Mouse (Mus musculus) spleen, embryonic (tissue): Measurements from ENCODE around the gene Lclat1.

Source experiments
- CTCF ChIA-PET: fragments of 350-600 bp; sonication (Branson Sonifier 250); formaldehyde crosslinking; loops from one replicate; lab custom pipeline; 2022; lab: Charles Lee

Gene Lclat1

DNA sequence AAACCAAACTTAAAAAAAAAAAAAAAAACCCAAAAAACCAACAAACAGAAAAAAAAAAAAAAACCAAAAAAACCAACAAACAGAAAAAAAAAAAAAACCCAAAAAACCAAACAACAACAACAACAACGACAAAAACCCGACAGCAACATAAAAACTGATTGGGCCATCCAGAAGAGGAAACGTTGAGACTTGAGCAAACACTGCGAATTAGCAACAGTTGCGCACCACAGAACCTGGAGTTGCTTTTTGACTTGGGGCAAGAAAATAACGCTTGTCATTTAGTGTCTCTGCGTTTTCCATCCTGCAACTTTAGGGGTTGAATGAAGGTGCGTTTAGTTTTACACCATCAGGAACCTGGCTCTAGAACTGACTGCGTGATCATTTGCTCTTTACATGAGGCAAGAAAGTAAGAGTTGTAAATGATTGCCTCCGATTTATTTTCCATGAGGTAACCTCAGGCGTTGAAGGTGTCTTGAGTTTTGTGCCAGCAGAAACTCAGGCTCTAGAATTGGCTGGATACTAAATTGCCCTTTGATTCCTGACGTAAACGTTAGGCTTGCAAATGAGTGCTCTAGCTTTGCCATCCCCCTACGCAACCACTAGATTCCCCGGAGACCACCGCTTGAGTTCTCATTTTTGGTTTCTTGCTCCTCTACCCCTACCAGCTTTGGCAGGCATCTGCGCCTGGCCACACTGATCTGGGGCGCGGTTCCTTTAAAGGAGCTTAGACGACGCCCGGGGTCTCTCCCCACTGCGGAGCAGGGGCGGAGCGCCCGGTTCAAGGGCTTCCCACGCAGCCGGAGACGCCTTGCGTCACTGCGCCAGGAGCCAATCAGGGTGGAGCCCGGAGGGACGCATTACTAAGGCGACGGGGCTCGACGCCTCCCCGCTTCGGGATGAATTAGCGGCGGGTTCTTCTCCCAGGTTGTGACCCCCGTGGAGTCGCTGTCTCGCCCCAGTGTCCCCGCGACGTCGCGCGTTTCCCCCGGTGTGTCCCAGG lies at the start of gene Lclat1:
Lclat1 (plus strand) TSS at position 828 of the 1,000 bp plus-strand sequence.
- CTCF ChIA-PET, result no interaction called here

DNA sequence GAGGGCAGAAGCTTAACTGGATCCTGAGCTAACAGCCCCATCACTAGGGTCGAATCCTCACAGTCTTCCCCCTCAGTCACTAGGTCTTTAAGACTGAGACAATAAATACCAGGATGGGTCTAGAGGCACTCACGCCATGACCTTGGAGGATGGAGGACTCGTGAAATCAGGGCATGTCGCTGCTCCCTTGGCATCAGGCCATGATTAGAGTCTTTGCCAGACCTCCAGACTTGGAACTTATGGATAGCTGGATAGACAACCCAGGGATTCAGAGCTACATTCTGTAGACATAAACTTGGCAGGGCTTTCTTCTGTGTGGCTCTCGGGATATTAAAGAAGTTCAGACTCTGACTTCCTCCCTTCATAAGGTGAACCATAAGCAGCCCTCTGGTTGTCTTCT lies 49.5 kb upstream of the Lclat1 start:
- CTCF ChIA-PET, result no interaction called here

DNA sequence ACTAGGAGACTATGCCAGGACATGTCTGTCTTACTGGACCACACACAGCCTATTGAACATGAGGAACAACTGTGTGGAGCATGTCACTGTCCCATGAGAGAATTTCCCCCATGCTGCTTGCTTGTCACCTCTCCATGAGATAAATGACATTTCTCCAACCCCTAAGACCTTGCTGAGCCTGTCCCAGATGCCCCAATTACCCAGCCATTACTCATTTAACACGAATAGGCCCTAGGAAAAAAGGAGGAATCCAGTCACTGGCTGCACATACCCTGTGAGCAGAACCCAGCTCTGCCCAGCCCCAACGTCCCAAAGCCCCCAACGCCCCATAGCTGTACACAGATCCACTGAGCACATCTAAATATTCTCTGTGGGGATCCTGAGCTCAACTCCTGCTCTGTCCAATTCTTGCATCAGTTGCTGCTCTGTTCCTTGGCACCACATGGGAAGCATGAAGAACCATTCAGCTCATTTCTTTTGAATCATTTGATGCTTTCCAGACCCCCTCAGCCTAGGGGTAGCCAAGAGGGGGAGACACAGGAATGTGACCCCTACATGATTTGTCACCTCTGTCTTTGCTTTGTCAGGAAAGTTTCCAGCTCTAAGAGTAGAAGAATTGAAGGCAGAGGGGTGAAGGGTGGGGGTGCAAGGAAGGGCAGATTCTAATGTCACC lies 47.4 kb upstream of the Lclat1 start:
- CTCF ChIA-PET, result interaction anchor here (0.7 to 0.8 kb wide), 2 partner anchors 142 to 203 kb away, joined by 3 to 10 read pairs; partner anchors contain the start of gene Lbh

DNA sequence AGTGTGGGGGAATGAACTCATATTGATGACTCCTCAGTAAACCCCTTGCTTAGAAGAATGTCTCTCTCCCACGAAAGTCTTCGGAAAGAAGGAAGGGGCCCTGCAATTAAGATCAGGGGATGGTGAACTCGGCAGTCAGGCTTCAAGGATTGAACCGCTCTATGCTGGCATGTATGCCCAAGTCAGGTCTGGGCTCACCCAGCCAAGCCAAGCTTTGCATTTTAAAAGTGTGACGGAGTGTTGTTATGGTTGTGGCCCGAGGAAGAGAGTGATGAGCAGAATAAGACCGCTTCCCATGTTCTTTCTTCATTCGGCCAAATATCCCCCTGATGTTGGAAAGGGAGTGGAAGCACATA lies 46.9 kb upstream of the Lclat1 start:
- CTCF ChIA-PET, result interaction anchor here (0.7 to 0.8 kb wide), 2 partner anchors 143 to 203 kb away, joined by 3 to 10 read pairs; partner anchors contain the start of gene Lbh

DNA sequence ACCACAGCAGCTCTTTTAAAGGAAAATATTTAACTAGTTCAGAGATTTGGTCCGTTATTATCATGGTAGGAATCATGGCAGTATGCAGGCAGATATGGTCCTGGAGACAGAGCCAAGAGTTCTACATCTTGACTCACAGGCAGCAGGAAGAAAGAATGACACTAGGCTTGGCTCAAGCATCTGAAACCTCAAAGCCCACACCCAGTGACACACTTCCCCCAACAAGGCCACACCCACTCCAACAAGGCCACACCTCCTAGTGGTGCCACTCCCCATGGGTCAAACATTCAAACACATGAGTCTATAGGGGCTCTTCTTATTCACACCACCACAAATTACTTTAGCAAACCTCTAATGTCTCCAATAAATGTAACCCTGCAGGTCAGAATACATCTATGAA lies 45.1 kb upstream of the Lclat1 start:
- CTCF ChIA-PET, result interaction anchor here (0.9 kb wide), 1 partner anchor 98 kb away, joined by 3 read pairs; no protein-coding TSS in a partner anchor

DNA sequence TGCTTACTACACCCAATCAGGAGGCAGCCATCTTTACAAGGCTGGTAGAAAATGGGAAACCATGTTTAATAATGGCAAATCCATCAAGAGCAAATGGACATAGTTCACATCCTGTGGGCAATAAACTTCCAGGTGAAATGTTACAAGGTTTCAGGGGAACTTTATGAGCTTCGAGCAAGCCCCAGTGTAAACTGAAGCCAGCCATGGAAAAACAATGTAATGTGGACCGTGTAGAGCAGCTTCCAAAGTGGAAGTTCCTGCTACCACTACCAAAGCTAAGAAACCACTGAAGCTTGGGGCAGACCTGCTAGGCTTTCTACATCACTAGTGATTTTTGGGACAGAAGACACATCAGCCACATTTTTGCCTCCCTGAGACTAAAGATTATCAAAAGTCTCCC lies 44.5 kb upstream of the Lclat1 start:
- CTCF ChIA-PET, result interaction anchor here (0.9 kb wide), 1 partner anchor 97 kb away, joined by 3 read pairs; no protein-coding TSS in a partner anchor

DNA sequence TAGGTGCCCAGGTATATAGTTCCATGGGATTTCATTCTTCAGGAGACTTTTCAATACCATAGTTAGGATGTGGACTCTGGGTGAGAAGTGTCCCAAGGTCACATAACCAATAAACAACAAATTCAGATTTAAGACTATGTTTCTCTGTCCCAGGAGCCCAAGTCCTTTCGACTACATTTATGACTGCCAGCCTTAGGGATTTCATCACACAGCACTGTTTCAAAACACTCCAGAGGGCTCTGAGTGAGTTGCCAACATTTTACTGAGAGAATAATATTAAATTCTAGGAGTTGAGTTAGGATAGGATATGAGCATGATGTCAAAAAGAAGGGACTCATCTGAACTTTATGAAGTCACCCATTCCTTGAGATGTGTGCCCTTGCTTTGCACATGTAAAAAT lies 44.0 kb upstream of the Lclat1 start:
- CTCF ChIA-PET, result no interaction called here

DNA sequence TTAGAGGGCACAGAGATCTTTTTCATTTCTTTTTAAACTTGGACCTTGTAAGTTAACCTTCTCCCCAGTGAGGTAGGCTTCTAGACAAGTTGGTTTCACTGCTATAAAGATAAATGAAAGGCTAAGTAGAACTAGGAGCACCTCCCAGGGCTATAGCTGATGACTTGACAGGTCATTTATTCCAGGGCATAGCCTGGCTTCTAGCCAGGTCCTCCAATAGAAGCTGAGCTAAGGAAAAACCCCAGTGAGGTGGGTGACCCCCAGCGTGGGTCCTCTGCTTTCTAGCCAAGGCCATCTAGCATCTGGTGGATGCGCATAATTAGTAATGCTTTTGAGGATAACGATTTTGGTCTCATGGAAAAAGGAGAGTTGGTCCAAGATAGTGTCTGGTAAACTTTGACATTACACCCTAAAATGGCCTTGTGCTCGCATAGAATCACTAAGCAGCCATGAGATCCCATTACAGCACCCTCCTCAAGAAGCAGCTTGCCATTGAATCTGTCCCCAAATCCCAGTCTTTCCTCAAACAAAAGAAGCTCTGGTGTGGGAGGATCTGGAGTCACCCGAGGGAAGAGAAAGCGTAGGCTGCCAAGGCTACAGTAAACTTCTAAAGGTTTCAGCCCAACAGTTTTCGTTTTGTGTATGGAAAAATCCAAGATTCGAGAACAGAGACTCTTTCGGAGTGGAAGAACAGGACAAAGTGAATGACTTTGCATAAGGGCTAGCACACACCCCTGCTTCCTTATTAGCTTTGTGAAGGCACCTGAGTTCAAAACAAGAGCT lies 41.2 kb upstream of the Lclat1 start:
- CTCF ChIA-PET, result no interaction called here

DNA sequence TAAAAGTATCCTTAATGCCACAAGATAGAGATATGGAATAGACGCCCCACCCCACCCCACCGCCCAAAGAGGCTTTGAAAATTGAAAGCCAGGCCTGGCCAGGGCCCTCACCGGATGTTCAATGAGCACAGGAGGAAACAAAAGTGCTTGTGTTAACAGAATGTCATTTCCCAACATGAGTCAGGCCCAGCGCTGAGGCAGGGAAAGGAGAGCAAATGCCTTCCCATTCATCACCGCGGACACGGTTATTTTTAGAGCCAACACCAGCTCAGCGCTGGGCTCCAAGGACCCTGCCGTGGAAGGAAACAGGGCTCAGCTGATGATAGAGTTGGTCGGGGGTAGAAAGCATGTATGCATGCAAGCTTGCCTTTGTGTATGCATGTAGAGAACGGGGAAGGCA lies 40.4 kb upstream of the Lclat1 start:
- CTCF ChIA-PET, result interaction anchor here (0.7 kb wide), 1 partner anchor 1476 kb away, joined by 6 read pairs; no protein-coding TSS in a partner anchor

DNA sequence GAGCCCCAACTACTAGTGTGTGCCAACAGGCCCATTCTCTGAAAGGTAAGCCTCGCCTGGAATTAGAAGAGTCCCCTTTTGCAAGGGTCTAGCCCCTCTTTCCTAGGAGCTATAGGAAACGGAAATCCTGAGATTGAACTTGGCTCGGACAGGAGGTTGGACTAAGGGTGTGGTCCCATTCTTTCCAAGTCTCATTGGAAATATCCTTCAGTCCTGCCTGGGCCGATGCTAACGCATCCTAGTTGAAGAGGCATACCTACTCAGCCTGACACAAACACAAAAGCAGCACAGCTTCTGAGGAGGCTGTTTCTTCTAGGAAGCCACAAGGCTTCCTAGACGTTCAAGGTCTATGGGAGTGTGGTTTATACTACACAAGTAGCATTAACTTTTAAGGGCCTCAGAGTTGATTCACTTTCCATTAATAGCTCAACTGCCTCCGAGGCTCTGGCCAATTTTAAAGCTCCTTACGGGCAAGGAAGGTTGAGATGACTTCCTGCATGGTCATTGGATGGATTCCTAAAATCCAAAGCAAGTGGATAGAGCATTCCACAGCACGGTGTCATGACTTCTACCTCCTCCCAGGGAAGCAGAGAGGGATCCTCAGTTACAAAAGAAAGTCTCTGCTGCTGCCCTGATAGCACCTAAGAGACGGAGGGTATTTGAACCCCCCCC lies 39.3 kb upstream of the Lclat1 start:
- CTCF ChIA-PET, result interaction anchor here (0.9 kb wide), 1 partner anchor 24 kb away, joined by 8 read pairs; no protein-coding TSS in a partner anchor

DNA sequence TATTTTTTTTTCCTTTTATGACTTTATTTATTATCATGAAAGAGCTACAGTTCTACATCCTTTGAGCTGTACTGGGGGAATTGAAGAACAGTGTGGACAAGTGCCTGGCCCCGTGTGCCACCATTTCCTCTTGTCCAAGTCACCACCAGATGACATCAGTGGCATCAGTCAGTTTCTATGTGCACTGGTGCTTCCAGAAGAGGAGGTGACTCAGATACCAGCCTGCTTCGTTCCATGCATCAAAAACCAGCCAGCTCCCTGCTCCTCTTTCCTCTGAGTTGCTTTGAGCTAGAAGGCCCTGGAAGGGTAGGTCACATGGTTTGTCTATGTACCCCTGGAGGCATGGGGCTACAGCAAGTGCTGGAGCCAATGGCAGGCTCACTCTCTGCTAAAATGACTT lies 37.3 kb upstream of the Lclat1 start:
- CTCF ChIA-PET, result no interaction called here

DNA sequence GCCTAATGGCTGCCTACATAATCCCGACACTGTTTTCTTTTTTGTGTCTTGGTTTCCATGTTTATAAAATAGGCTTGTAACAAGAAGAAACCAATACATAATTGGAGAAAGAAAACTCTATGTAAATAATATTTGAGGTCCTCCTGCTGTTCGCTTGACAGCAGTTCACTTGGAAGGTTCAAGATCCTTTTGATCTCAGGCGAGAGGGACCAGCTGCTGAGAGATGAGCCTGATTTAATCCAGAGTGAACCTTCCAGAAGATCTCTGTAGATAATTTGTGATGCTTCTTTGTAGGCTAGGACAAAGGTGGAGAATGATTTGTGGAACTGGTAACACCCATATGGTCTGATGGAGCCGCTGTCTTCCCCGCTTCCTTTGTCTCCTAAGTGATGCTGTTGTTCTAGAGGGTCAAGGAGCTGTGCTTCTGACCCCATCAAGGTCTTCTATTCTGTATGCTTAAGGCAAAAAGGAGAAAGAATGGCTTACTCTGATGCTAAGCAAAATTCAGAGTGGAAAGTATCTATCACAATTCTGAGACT lies 36.0 kb upstream of the Lclat1 start:
- CTCF ChIA-PET, result no interaction called here

DNA sequence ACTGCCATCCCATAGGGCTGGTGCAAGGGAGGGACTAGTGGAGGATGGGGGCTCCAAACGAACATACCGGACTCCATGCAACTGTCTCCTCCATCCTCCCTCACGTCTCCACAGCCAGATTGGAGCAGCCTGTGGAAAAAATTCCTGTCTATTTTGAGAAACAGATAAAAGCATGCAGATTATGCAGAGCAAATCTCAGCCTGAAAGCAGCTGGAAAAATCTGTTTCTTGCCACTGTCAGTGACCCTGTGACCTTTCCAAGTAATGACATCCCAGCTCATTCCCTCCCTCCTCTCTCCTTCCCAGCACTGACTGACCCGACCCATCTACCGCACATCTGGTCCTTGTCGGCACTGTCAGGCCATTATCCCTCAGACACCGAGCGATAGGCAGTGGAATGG lies 35.5 kb upstream of the Lclat1 start:
- CTCF ChIA-PET, result no interaction called here

DNA sequence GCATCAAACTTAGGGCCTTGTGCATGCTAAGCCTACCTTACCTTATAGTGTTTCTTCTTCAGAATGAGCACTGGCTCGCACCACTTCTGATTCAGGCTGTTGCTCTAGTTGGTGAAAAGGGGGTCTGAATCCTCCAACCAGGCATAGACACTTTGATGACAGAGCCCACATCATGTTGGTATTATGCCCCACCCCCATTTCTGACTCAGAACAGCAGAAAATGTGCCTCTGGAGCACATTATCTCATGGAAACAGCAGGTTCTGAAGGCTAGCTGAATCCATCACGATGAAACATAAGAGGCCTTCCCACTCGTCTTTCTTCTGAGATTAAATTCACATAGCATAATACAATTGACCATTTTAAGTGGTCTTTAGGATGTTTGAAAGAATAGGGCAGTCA lies 33.2 kb upstream of the Lclat1 start:
- CTCF ChIA-PET, result no interaction called here

DNA sequence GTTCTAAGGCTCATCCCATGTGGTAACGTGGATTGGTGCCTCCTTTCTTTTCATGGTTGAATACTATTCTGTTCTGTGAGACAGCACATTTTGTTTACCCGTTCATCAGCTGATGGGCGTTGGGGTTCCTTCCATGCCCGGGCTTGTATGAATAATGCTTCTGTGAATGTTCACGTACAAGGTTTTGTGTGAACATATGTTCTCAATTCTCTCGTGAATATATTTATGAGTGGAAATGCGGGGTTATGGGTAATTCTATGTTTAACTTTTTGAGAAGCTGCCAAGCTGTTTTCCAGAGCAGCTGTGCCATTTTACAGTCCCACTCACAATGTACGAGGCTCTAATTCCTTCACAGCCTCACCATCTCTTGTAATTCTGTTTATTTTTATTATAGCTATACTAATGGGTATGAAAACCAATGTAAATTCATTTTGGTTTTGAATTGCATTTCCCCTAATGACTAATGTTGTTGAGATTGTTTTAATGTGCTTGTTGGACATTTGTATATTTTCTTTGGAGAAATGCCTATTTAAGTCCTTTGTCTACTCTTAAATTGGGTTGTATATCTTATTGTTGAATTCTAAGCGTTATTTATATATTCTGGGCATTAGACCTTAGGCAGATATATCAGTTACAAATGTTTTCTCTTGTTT lies 32.4 kb upstream of the Lclat1 start:
- CTCF ChIA-PET, result no interaction called here

DNA sequence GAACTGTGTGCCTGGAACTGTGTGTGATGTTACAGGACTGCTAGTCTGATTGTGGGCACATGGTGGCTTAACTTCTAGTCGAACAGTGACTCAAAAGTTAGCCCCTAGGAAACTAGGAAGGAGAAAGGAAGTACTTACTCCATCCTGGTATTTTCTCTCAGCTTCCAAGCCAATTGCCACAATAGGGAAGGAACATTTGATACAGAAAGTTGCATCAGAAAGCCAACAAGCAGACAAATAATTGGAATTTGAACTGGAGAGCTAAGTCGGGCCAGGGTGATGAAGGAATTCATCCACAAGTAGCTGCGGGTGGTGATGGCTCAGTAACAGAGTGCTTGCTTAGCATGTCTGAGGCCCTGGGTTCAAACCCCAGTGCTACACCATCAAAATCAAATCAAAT lies 30.1 kb upstream of the Lclat1 start:
- CTCF ChIA-PET, result interaction anchor here (0.6 kb wide), 1 partner anchor 866 kb away, joined by 3 read pairs; no protein-coding TSS in a partner anchor

DNA sequence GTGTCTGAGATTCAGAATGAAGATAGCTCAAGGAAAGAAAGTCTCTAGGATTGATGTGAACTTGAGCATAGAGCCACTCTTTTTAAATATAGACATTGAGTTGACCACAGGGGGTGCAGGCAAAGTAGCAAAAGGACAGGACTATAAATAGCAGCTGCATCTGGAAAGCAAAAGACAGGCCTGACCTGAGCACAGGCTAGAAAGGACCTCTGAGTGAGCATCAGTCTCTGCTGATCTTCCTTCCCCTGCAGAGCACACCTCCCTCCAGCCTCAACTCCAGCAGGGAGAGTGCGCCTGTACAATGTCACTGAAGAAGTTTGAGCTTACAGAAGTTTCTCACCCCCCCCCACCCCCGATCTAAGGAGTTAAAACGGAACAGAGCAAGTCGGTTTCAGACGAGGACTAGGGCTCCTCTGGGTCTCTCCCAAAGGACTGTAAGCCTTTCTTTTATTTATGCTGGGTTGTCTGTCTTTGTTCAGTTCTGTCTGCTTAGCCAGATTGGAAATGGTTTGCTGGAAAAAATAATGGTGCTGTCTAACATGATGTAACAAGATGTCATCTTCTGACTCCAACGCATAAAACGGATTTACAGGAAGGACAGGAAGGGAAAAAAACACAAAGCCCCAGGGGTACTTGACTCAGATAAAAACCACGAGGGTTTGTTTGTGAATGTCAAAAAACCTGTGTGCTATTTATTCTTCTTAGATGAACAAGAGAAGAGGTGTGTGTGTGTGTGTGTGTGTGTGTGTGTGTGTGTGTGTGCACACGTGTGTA lies 26.2 kb upstream of the Lclat1 start:
- CTCF ChIA-PET, result interaction anchor here (0.5 kb wide), 1 partner anchor 169 kb away, joined by 4 read pairs; no protein-coding TSS in a partner anchor

DNA sequence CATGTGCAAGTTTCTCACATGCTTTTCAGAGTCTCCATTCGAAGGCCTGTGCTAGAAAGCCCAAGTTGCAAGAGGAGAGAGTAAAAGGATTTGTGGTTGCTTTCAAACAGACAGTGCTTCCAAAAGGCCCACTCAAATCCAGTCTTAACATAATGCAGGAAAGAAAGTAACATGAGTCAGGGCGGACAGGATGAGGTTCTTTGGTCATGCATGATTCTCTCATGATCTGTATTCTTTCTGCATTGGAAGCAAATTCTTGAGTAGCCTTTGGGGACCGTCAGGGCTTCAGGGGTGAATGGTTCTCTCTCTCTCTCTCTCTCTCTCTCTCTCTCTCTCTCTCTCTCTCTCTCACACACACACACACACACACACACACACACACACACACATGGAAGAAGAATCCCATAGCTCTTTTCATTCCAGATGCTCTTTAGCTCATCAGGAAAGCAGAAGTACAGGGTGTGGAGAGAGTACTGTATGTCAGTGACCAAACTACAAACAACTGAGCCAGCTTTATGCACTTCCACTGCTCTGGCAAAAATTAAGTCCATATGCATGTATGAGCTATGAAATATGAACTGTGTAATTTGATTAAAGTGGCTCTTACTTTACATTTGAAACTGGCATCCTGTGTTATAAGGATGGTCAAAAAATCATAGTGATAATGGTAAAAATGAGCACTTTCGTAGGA lies 25.1 kb upstream of the Lclat1 start:
- CTCF ChIA-PET, result interaction anchor here (0.5 to 1.0 kb wide), 2 partner anchors 13 to 887 kb away, joined by 7 to 8 read pairs; no protein-coding TSS in a partner anchor
